Mouse (Mus musculus): ENCODE data around the gene Katna1. TPM values are rescaled to one million over a fixed set of nuclear protein-coding genes. Genes with fewer than 3 reads are reported as not detected.

Katna1 gene
- polyA plus RNA-seq, 1 experiment from 2014 or later, result 46.0 TPM

DNA sequence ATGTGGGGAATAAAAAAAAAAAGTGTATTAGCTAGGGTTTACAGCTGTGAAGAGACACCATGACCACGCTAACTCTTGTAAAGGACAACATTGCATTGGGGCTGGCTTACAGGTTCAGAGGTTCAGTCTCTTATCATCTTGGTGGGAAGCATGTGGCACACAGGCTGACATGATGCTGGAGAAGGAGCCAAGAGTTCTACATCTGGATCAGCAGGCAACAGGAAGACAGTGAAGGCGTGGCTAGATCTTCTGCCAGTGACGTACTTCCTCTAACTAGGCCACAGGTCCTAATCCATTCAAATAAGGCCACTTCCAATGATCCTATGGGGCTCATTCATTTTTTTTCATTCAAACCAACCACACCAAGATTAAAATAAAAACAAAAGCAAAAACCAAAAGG lies 25.7 kb upstream of the Katna1 start:
- Histone ChIP-seq H3K36me3 (ENCODE audit: insufficient read depth, low read length) (peaks cover 62% of the 10 kb centered on the region), H3K27me3 (ENCODE audit: insufficient read depth, low read length) (no peaks in the 10 kb centered on the region), H3K9me3 (replicated peaks; ENCODE audit: low read length) (no peaks in the 10 kb centered on the region), H3K4me3 (replicated peaks; ENCODE audit: low read depth, low read length) (no peak overlapping the region), H3K27ac (no peak overlapping the region), H3K4me2 (ENCODE audit: low read length) (no peak overlapping the region), H3K4me1 (replicated peaks; ENCODE audit: insufficient read depth, low read length) (no peaks in the 10 kb centered on the region), H3K9ac (ENCODE audit: low read depth, low read length) (no peak overlapping the region)
- no peak for DNase-seq (ENCODE audit: low spot score)
- no peak for TF ChIP-seq CTCF (IDR thresholded peaks at IDR 0.05; ENCODE audit: low read depth)
- WGBS, result 77% methylated on average over 3 of the region's 3 CpGs
- no peak for ATAC-seq (replicated peaks; ENCODE audit: low FRiP score, low read depth)

DNA sequence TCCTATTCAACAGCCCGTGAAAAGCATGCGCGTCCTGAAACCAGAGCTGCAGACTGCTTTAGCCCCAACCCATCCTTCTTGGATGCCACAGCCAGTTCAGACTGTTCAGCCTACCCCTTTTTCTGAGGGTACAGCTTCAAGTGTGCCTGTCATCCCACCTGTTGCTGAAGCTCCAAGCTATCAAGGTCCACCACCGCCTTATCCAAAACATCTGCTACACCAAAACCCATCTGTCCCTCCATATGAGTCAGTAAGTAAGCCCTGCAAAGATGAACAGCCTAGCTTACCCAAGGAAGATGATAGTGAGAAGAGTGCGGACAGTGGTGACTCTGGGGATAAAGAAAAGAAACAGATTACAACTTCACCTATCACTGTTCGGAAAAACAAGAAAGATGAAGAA lies 23.2 kb upstream of the Katna1 start:
- 88% methylated on average over 6 of the region's 6 CpGs for WGBS
- no peaks in the 10 kb centered on the region for H3K4me1 ChIP-seq (replicated peaks; ENCODE audit: insufficient read depth, low read length)
- H3K27me3 ChIP-seq (ENCODE audit: insufficient read depth, low read length), result no peaks in the 10 kb centered on the region
- no peak overlapping the region for H3K4me2 ChIP-seq (ENCODE audit: low read length)
- no peak overlapping the region for H3K9ac ChIP-seq (ENCODE audit: low read depth, low read length)
- peaks cover 61% of the 10 kb centered on the region for H3K36me3 ChIP-seq (ENCODE audit: insufficient read depth, low read length)
- DNase-seq (ENCODE audit: low spot score), result no peak
- no peak overlapping the region for H3K4me3 ChIP-seq (replicated peaks; ENCODE audit: low read depth, low read length)
- H3K9me3 ChIP-seq (replicated peaks; ENCODE audit: low read length), result no peaks in the 10 kb centered on the region
- no peak for TF ChIP-seq CTCF (IDR thresholded peaks at IDR 0.05; ENCODE audit: low read depth)
- ATAC-seq (replicated peaks; ENCODE audit: low FRiP score, low read depth), result no peak
- no peak overlapping the region for H3K27ac ChIP-seq

DNA sequence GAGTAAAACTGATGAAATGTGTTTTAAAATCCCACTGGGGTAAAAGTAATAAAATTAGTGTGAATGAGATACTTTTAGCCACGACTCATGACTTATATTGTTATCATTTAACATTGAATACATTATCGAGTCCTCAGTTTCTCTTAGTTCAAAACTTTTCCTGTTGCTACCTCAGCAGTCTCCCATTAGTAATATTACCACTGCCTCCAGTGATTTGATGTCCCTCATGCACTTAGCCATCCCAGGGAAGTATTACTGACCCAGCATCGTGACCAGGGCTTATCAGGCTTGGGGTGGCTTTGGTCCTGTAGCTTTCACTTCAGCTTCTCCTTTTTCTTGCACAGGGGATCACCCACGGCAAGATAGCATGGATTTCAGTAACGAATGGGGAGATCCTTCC lies 15.7 kb upstream of the Katna1 start:
- Histone ChIP-seq H3K9me3 (replicated peaks; ENCODE audit: low read length) (no peaks in the 10 kb centered on the region), H3K4me2 (ENCODE audit: low read length) (no peak overlapping the region), H3K27ac (no peak overlapping the region), H3K27me3 (ENCODE audit: insufficient read depth, low read length) (no peaks in the 10 kb centered on the region), H3K36me3 (ENCODE audit: insufficient read depth, low read length) (peaks cover 43% of the 10 kb centered on the region), H3K4me1 (replicated peaks; ENCODE audit: insufficient read depth, low read length) (no peaks in the 10 kb centered on the region), H3K4me3 (replicated peaks; ENCODE audit: low read depth, low read length) (no peak overlapping the region), H3K9ac (ENCODE audit: low read depth, low read length) (no peak overlapping the region)
- no peak for ATAC-seq (replicated peaks; ENCODE audit: low FRiP score, low read depth)
- no peak for DNase-seq (ENCODE audit: low spot score)
- 85% methylated on average over 5 of the region's 5 CpGs for WGBS
- TF ChIP-seq CTCF (IDR thresholded peaks at IDR 0.05; ENCODE audit: low read depth), result no peak

DNA sequence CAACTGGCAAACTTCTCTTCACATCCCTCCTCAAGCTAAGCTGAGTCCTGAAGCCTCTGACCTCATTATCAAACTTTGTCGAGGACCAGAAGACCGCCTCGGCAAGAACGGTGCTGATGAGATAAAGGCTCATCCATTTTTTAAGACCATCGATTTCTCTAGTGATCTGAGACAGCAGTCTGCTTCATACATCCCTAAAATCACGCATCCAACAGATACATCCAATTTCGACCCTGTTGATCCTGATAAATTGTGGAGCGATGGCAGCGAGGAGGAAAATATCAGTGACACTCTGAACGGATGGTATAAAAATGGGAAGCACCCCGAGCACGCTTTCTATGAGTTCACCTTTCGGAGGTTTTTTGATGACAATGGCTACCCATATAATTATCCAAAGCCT lies 13.3 kb upstream of the Katna1 start:
- Histone ChIP-seq H3K9me3 (replicated peaks; ENCODE audit: low read length) (no peaks in the 10 kb centered on the region), H3K4me1 (replicated peaks; ENCODE audit: insufficient read depth, low read length) (no peaks in the 10 kb centered on the region), H3K9ac (ENCODE audit: low read depth, low read length) (no peak overlapping the region), H3K4me2 (ENCODE audit: low read length) (no peak overlapping the region), H3K36me3 (ENCODE audit: insufficient read depth, low read length) (peaks cover 42% of the 10 kb centered on the region), H3K27me3 (ENCODE audit: insufficient read depth, low read length) (no peaks in the 10 kb centered on the region), H3K4me3 (replicated peaks; ENCODE audit: low read depth, low read length) (no peak overlapping the region), H3K27ac (no peak overlapping the region)
- no peak for TF ChIP-seq CTCF (IDR thresholded peaks at IDR 0.05; ENCODE audit: low read depth)
- 94% methylated on average over 13 of the region's 13 CpGs for WGBS
- DNase-seq (ENCODE audit: low spot score) (no peak), ATAC-seq (replicated peaks; ENCODE audit: low FRiP score, low read depth) (no peak)

DNA sequence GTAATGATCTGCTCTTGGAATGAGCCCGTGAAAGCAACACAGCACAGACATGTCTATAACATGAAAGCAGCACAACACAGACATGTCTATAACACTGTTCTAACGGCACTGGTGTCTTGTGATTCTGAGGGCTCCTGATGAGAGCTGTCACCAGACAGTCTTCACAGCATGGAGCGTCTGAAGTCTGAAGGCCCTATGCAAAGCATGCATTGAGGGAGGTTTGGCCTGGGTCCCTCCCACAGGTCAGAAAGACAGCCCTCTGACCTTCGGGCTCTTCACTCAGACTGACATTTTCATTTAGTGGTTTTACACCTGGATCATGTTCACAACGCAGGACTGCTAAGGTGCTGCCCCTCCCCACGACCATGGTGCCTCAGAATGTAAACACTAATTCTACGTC lies 10.7 kb upstream of the Katna1 start:
- no peaks in the 10 kb centered on the region for H3K9me3 ChIP-seq (replicated peaks; ENCODE audit: low read length)
- no peak overlapping the region for H3K9ac ChIP-seq (ENCODE audit: low read depth, low read length)
- H3K4me3 ChIP-seq (replicated peaks; ENCODE audit: low read depth, low read length), result no peak overlapping the region
- ATAC-seq (replicated peaks; ENCODE audit: low FRiP score, low read depth), result no peak
- H3K27me3 ChIP-seq (ENCODE audit: insufficient read depth, low read length), result no peaks in the 10 kb centered on the region
- 48% methylated on average over 7 of the region's 7 CpGs for WGBS
- H3K4me2 ChIP-seq (ENCODE audit: low read length), result no peak overlapping the region
- TF ChIP-seq CTCF (IDR thresholded peaks at IDR 0.05; ENCODE audit: low read depth), result no peak
- no peak overlapping the region for H3K27ac ChIP-seq
- no peaks in the 10 kb centered on the region for H3K4me1 ChIP-seq (replicated peaks; ENCODE audit: insufficient read depth, low read length)
- peaks cover 38% of the 10 kb centered on the region for H3K36me3 ChIP-seq (ENCODE audit: insufficient read depth, low read length)
- no peak for DNase-seq (ENCODE audit: low spot score)

DNA sequence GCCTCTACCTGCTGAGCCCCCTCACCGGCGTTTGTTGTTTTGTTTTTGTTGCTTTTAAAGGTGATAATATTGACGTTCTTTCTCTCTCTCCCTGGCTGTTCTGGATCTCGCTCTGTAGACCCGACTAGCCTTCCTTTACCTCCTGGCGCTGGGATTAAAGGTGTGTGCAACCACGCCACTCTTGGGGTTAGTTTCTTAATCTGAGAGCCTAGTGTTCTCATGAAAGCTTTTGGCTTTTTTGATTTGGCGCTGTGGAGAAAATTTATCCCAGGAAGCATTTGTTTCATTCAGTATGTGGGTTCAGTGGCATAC lies 657 bp downstream of the Katna1 start:
- peak overlapping the region; percentile 55 for H3K4me2 ChIP-seq (ENCODE audit: low read length)
- DNase-seq (ENCODE audit: low spot score), result no peak
- no peaks in the 10 kb centered on the region for H3K36me3 ChIP-seq (ENCODE audit: insufficient read depth, low read length)
- no peak for ATAC-seq (replicated peaks; ENCODE audit: low FRiP score, low read depth)
- H3K27me3 ChIP-seq (ENCODE audit: insufficient read depth, low read length), result no peaks in the 10 kb centered on the region
- 0% methylated on average over 8 of the region's 8 CpGs for WGBS
- peak overlapping the region; percentile 68; the same call in 1 of the 2 replicates for H3K27ac ChIP-seq
- TF ChIP-seq CTCF (IDR thresholded peaks at IDR 0.05; ENCODE audit: low read depth), result no peak
- H3K4me3 ChIP-seq (replicated peaks; ENCODE audit: low read depth, low read length), result peak overlapping the region; percentile 75
- peak overlapping the region; percentile 70 for H3K9ac ChIP-seq (ENCODE audit: low read depth, low read length)
- H3K9me3 ChIP-seq (replicated peaks; ENCODE audit: low read length), result no peaks in the 10 kb centered on the region
- H3K4me1 ChIP-seq (replicated peaks; ENCODE audit: insufficient read depth, low read length), result peaks cover 3% of the 10 kb centered on the region; the same call in 1 of the 2 replicates

DNA sequence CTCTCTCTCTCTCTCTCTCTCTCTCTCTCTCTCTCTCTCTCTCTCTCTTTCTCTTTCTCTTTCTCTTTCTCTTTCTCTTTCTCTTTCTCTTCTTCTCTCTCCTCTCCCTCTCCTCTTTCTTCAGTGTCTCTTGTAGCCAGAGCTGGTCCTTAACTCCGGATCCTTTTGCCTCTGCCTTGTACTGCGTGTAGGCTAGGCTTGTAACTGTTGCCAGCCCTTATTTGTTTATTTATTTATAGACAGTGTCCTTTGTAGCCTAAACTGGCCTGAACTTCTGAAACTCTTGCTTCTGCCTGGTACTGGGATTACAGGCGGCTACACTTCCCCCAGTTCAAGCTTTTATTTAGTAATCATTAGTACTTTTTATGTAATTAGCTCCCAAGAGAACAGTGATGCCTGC lies 1.2 kb downstream of the Katna1 start:
- H3K27ac ChIP-seq, result no peak overlapping the region
- peak; percentile 21 for DNase-seq (ENCODE audit: low spot score)
- H3K9ac ChIP-seq (ENCODE audit: low read depth, low read length), result peak overlapping the region; percentile 42; the same call in 1 of the 2 replicates
- 16% methylated on average over 3 of the region's 3 CpGs for WGBS
- peak overlapping the region; percentile 55 for H3K4me2 ChIP-seq (ENCODE audit: low read length)
- ATAC-seq (replicated peaks; ENCODE audit: low FRiP score, low read depth), result no peak
- H3K4me3 ChIP-seq (replicated peaks; ENCODE audit: low read depth, low read length), result peak overlapping the region; percentile 75
- no peaks in the 10 kb centered on the region for H3K9me3 ChIP-seq (replicated peaks; ENCODE audit: low read length)
- H3K27me3 ChIP-seq (ENCODE audit: insufficient read depth, low read length), result no peaks in the 10 kb centered on the region
- no peaks in the 10 kb centered on the region for H3K36me3 ChIP-seq (ENCODE audit: insufficient read depth, low read length)
- no peak for TF ChIP-seq CTCF (IDR thresholded peaks at IDR 0.05; ENCODE audit: low read depth)
- H3K4me1 ChIP-seq (replicated peaks; ENCODE audit: insufficient read depth, low read length), result peaks cover 3% of the 10 kb centered on the region; the same call in 1 of the 2 replicates

Data from kidney, postnatal 0 days (tissue).